Mouse (Mus musculus) gastrocnemius, adult 18-20 months (tissue): ENCODE results near the gene Pde1b. TPM values are rescaled to one million over a fixed set of nuclear protein-coding genes. Genes with fewer than 3 reads are reported as not detected.

Source experiments
- DNase-seq: peaks from one replicate; pipeline ENCODE4 v3.0.0; 2021; ENCODE audit warnings: low spot score
- total RNA-seq, 2 experiments: library from RNA; stranded (reverse); gene quantifications; 2 replicates each; pipeline ENCODE4 v1.2.3; 2021

The Pde1b gene
- total RNA-seq, 2 experiments from 2014 or later = 0.30 to 0.81 TPM

- no peak for DNase-seq
Measured at GRCm38 (mm10) chr15:103503660-103504059, 826 bp downstream of the Pde1b start.

- no peak for DNase-seq
Measured at GRCm38 (mm10) chr15:103509317-103509716, 6.5 kb downstream of the Pde1b start.

- no peak for DNase-seq
Measured at GRCm38 (mm10) chr15:103511652-103512051, 8.8 kb downstream of the Pde1b start.

- no peak for DNase-seq
Measured at GRCm38 (mm10) chr15:103513621-103514031, 10.8 kb downstream of the Pde1b start.

- peak; percentile 72 for DNase-seq
Measured at GRCm38 (mm10) chr15:103514119-103514518, 11.3 kb downstream of the Pde1b start.

- DNase-seq = peak; percentile 12
Measured at GRCm38 (mm10) chr15:103514914-103515313, 12.1 kb downstream of the Pde1b start.

- no peak for DNase-seq
Measured at GRCm38 (mm10) chr15:103518600-103519385, 16.0 kb downstream of the Pde1b start.

GRCm38 (mm10) chr15:103519386-103520378, 16.8 kb downstream of the Pde1b start:
- DNase-seq = no peak

GRCm38 (mm10) chr15:103522458-103523099, 19.7 kb downstream of the Pde1b start:
- no peak for DNase-seq

- no peak for DNase-seq
Measured at GRCm38 (mm10) chr15:103523156-103523555, 20.3 kb downstream of the Pde1b start.

GRCm38 (mm10) chr15:103530372-103530771, 27.5 kb downstream of the Pde1b start:
- peak; percentile 52 for DNase-seq

GRCm38 (mm10) chr15:103534054-103534620, 31.3 kb downstream of the Pde1b start:
- no peak for DNase-seq

GRCm38 (mm10) chr15:103535030-103535429, 32.2 kb downstream of the Pde1b start:
- DNase-seq = no peak

GRCm38 (mm10) chr15:103535786-103536185, 33.0 kb downstream of the Pde1b start:
- no peak for DNase-seq

GRCm38 (mm10) chr15:103536456-103536855, 33.6 kb downstream of the Pde1b start:
- no peak for DNase-seq

- DNase-seq = peak; percentile 47
Measured at GRCm38 (mm10) chr15:103537011-103537821, 34.4 kb downstream of the Pde1b start.

GRCm38 (mm10) chr15:103537822-103538213, 35.0 kb downstream of the Pde1b start, which contains the start of gene Ppp1r1a:
TSS of gene Ppp1r1a (minus strand) at chr15:103538003.
- DNase-seq = peak; percentile 50

GRCm38 (mm10) chr15:103539259-103539658, 36.4 kb downstream of the Pde1b start:
- no peak for DNase-seq

- DNase-seq = no peak
Measured at GRCm38 (mm10) chr15:103540646-103541045, 37.8 kb downstream of the Pde1b start.

- DNase-seq = no peak
Measured at GRCm38 (mm10) chr15:103542526-103542925, 39.7 kb downstream of the Pde1b start.
